Mouse (Mus musculus) CD4-positive, CD25-positive, alpha-beta regulatory T cell, adult 9 weeks (primary cell): ENCODE results near the gene Capzb. TPM values are rescaled to one million over a fixed set of nuclear protein-coding genes. Genes with fewer than 3 reads are reported as not detected.

ENCODE experiments used
- polyA plus RNA-seq: library from polyadenylated mRNA; unstranded; fragments of 100-300 nt; shearing (Covaris generic); gene quantifications from one replicate; pipeline ENCODE4 v1.2.1, GENCODE M21; 2017

Capzb gene
- polyA plus RNA-seq: 710 TPM

GRCm38 (mm10) chr4:139192499-139193175, at the start of gene Capzb:
Capzb (plus strand) TSS chr4:139192899.

DNA sequence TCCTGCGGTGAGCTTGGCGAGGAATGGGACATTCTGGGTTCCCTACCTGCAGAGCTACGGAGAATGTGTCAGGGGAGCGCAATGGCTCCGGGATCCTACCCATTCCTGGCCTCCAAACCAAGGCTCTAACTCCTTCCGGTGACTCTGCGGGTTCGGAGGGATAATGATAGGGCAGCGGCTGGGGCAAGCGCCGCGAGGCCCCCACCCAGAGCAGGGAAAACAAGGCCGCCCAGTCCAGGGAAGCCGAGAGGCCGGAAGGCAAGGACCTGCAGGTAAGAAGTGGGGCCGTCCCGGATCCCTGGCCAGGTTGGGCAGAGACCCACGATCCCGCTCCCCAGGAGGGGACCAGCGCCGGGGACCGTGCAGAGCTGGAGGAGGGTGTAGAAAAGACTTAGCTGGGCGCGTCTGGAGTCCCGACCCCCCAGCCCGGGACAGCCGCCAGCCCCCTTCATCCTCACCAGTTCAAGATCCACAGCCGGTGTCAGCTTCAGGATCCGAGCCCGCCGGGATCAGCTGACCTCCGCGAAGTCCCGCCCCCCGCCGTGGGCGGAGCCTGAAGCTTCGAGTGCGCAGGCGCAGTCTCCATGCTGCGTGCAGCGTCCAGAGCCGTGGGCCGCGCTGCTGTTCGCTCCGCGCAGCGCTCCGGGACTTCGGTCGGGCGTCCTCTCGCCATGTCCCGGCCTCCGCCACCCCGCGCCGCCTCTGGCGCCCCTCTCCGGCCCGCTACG, 117.6 kb downstream of the Capzb start, which contains the start of the genes Pqlc2 and Akr7a5:
Gene Pqlc2 (minus strand): TSS at position 538 of the 728 bp plus-strand sequence.
Gene Akr7a5 (plus strand): TSS at position 574 of the 728 bp plus-strand sequence.

Other genes starting within 250 kb of the Capzb start
- gene Rnf186, start 225.8 kb upstream of the Capzb start, polyA plus RNA-seq: not detected
- 39.6 TPM for gene Tmco4, start 220.0 kb upstream of the Capzb start, polyA plus RNA-seq
- not detected for gene Htr6, start 117.3 kb upstream of the Capzb start, polyA plus RNA-seq
- gene Nbl1, start 99.9 kb upstream of the Capzb start, polyA plus RNA-seq: 0.76 TPM
- 438 TPM for gene Minos1, start 61.8 kb upstream of the Capzb start, polyA plus RNA-seq
- gene Pqlc2, start 117.8 kb downstream of the Capzb start, polyA plus RNA-seq: 12.6 TPM
- gene Akr7a5, start 117.8 kb downstream of the Capzb start, polyA plus RNA-seq: 7.7 TPM
- gene Mrto4, start 159.7 kb downstream of the Capzb start, polyA plus RNA-seq: 95.7 TPM
- gene Emc1, start 159.7 kb downstream of the Capzb start, polyA plus RNA-seq: 67.7 TPM
- gene Ubr4, start 159.7 kb downstream of the Capzb start, polyA plus RNA-seq: 52.8 TPM